Comparison of ENCODE assay signal across 8 mouse cellular contexts in genomic region chr2:131171401-131172104, GRCm38 (mm10). TPM values are rescaled to one million over a fixed set of nuclear protein-coding genes. Genes with fewer than 3 reads are reported as not detected.
DNase-seq lines count a peak whose midpoint lies in the region; ATAC-seq and TF ChIP-seq lines count a peak whose summit lies in the region.

No protein-coding gene starts in this region.

- H3K9me3 ChIP-seq in MEL (replicated peaks; ENCODE audit: insufficient read depth, low read length), result no peaks in the 10 kb centered on the region
- H3K9me3 ChIP-seq in limb, embryonic 13.5 days, result no peaks in the 10 kb centered on the region
- no peaks in the 10 kb centered on the region for H3K9me3 ChIP-seq in midbrain, postnatal 0 days (ENCODE audit: low read length)
- no peaks in the 10 kb centered on the region for H3K9me3 ChIP-seq in stomach, postnatal 0 days (ENCODE audit: control insufficient read depth, low read length)

- peaks cover 0 to 5% of the 10 kb centered on the region in 2 experiments; a peak in 1 of 4 replicates for H3K36me3 ChIP-seq in MEL (ENCODE audit: control insufficient read depth in 1 of 2, insufficient read depth in 2 of 2, low read length in 2 of 2)
- peaks cover 9% of the 10 kb centered on the region for H3K36me3 ChIP-seq in limb, embryonic 13.5 days
- no peaks in the 10 kb centered on the region; the same call in 1 of the 2 replicates for H3K36me3 ChIP-seq in midbrain, postnatal 0 days (ENCODE audit: insufficient read depth, low read length)
- H3K36me3 ChIP-seq in stomach, postnatal 0 days (ENCODE audit: control insufficient read depth, insufficient read depth, low read length), result 0 out of 2 replicates have a peak, but pooled peaks cover 2% of the 10 kb centered on the region

- peak; percentile 79 for DNase-seq in MEL (ENCODE audit: low read depth, low spot score)
- peak; percentile 69 for DNase-seq in cerebellum, adult 9-11 months
- peak; percentile 52 to 54 for DNase-seq in heart, adult 9 months (ENCODE audit: low spot score in 2 of 2)
- peak; percentile 57 to 79 for DNase-seq in kidney, adult 8-10 months
- no peak for DNase-seq in midbrain, postnatal 0 days (ENCODE audit: low spot score)
- peak; percentile 56 for DNase-seq in stomach, postnatal 0 days (ENCODE audit: low spot score)
- DNase-seq in retina, embryonic 14.5 days (ENCODE audit: low spot score), result no peak

- 3% methylated on average over 43 of the region's 43 CpGs for WGBS in limb, embryonic 13.5 days
- 25% methylated on average over 43 of the region's 43 CpGs for WGBS in midbrain, postnatal 0 days
- WGBS in stomach, postnatal 0 days, result 36% methylated on average over 43 of the region's 43 CpGs

- no peak for ATAC-seq in limb, embryonic 13.5 days (ENCODE audit: low FRiP score, low read depth)
- ATAC-seq in midbrain, postnatal 0 days (ENCODE audit: low FRiP score), result no peak
- ATAC-seq in stomach, postnatal 0 days (ENCODE audit: low FRiP score, low TSS enrichment), result 0 out of 2 replicates have a peak, but pooled peaks have one; percentile 27

- peaks cover 3 to 24% of the 10 kb centered on the region in 2 experiments; a peak in 3 of 4 replicates for H3K4me1 ChIP-seq in MEL (ENCODE audit: control insufficient read depth in 1 of 2, insufficient read depth in 2 of 2, low read length in 2 of 2)
- H3K4me1 ChIP-seq in limb, embryonic 13.5 days, result peaks cover 35% of the 10 kb centered on the region
- peaks cover 12% of the 10 kb centered on the region for H3K4me1 ChIP-seq in midbrain, postnatal 0 days (ENCODE audit: insufficient read depth, low read length)
- H3K4me1 ChIP-seq in stomach, postnatal 0 days (replicated peaks; ENCODE audit: control insufficient read depth, insufficient read depth), result peaks cover 5% of the 10 kb centered on the region; the same call in 1 of the 2 replicates

- peak overlapping the region; percentile 54 for H3K9ac ChIP-seq in MEL (ENCODE audit: control insufficient read depth, low read depth, low read length, poor library complexity, severe bottlenecking)
- peak overlapping the region; percentile 54 for H3K9ac ChIP-seq in limb, embryonic 13.5 days
- H3K9ac ChIP-seq in midbrain, postnatal 0 days (replicated peaks; ENCODE audit: low read length, poor library complexity, severe bottlenecking), result 0 out of 2 replicates have a peak overlapping the region, but pooled peaks have one; percentile 8
- H3K9ac ChIP-seq in stomach, postnatal 0 days (ENCODE audit: low read length), result peak overlapping the region; percentile 27; the same call in 1 of the 2 replicates

- peak overlapping the region; percentile 60 for H3K4me2 ChIP-seq in limb, embryonic 13.5 days (replicated peaks)
- H3K4me2 ChIP-seq in midbrain, postnatal 0 days (ENCODE audit: low read depth, low read length, poor library complexity, severe bottlenecking), result peak overlapping the region; percentile 28
- H3K4me2 ChIP-seq in stomach, postnatal 0 days (replicated peaks; ENCODE audit: low read depth), result peak overlapping the region; percentile 29

- H3K4me3 ChIP-seq in MEL (ENCODE audit: control insufficient read depth in 1 of 2, insufficient read depth in 1 of 2, low read depth in 2 of 2, low read length in 2 of 2), result peak overlapping the region; percentile 51 to 67
- H3K4me3 ChIP-seq in limb, embryonic 13.5 days, result peak overlapping the region; percentile 30
- H3K4me3 ChIP-seq in midbrain, postnatal 0 days (ENCODE audit: low read depth, low read length), result no peak overlapping the region
- peak overlapping the region; percentile 12; the same call in 1 of the 2 replicates for H3K4me3 ChIP-seq in stomach, postnatal 0 days (ENCODE audit: low read depth, low read length)

- no peaks in the 10 kb centered on the region for H3K79me2 ChIP-seq in MEL (ENCODE audit: control insufficient read depth, insufficient read depth, low read length, poor library complexity)

- H3K27ac ChIP-seq in MEL (ENCODE audit: control insufficient read depth, low read depth, low read length), result no peak overlapping the region
- no peak overlapping the region for H3K27ac ChIP-seq in limb, embryonic 13.5 days
- no peak overlapping the region for H3K27ac ChIP-seq in midbrain, postnatal 0 days (ENCODE audit: low read depth, low read length)
- no peak overlapping the region for H3K27ac ChIP-seq in stomach, postnatal 0 days (replicated peaks)

- TF ChIP-seq RAD21 in MEL (IDR thresholded peaks at IDR 0.05; ENCODE audit: low read depth, low read length), result no peak

- no peaks in the 10 kb centered on the region for H3K27me3 ChIP-seq in MEL (ENCODE audit: control insufficient read depth in 1 of 2, insufficient read depth in 2 of 2, low read length in 2 of 2)
- H3K27me3 ChIP-seq in limb, embryonic 13.5 days, result peaks cover 58% of the 10 kb centered on the region
- H3K27me3 ChIP-seq in midbrain, postnatal 0 days (ENCODE audit: insufficient read depth, low read length), result peaks cover 11% of the 10 kb centered on the region
- no peaks in the 10 kb centered on the region for H3K27me3 ChIP-seq in stomach, postnatal 0 days (ENCODE audit: control insufficient read depth, insufficient read depth, low read length)

- TF ChIP-seq CTCF in MEL (IDR thresholded peaks at IDR 0.05 in 2 of 3, conservative IDR thresholded peaks at IDR 0.05 in 1 of 3; ENCODE audit: control insufficient read depth in 1 of 3, insufficient read depth in 1 of 3, low read depth in 2 of 3, low read length in 3 of 3, poor library complexity in 1 of 3, severe bottlenecking in 1 of 3), result peak in 2 of 3 experiments; percentile 39 to 49; a peak in 4 of 6 replicates
- TF ChIP-seq CTCF in midbrain, postnatal 0 days (IDR thresholded peaks at IDR 0.05), result no peak
- TF ChIP-seq CTCF in stomach, postnatal 0 days (IDR thresholded peaks at IDR 0.05; ENCODE audit: low read depth), result peak; percentile 44

- peak in 1 of 2 experiments; percentile 41; a peak in 1 of 4 replicates for TF ChIP-seq POLR2A in MEL (IDR thresholded peaks at IDR 0.05; ENCODE audit: control insufficient read depth in 1 of 2, insufficient read depth in 1 of 2, low read depth in 1 of 2, low read length in 2 of 2, poor library complexity in 1 of 2)

- no peak for TF ChIP-seq EP300 in MEL (IDR thresholded peaks at IDR 0.05; ENCODE audit: low read depth in 1 of 2, low read length in 2 of 2)
- no peak for TF ChIP-seq EP300 in stomach, postnatal 0 days (optimal IDR thresholded peaks at IDR 0.05)

TF ChIP-seq in MEL, 35 proteins besides CTCF, POLR2A, EP300 and RAD21 (continues in another document):
- TF ChIP-seq UBTF (IDR thresholded peaks at IDR 0.05; ENCODE audit: borderline replicate concordance, insufficient read depth, low read depth, low read length) (no peak), GABPA (IDR thresholded peaks at IDR 0.05; ENCODE audit: low read depth, low read length) (no peak), MYB (IDR thresholded peaks at IDR 0.05; ENCODE audit: low read depth, low read length) (no peak), MEF2A (IDR thresholded peaks at IDR 0.05; ENCODE audit: extremely low read depth, insufficient replicate concordance, low read depth, low read length, poor library complexity, severe bottlenecking) (no peak)

RNA-seq across cellular contexts. Expression of gene Cenpb, which starts 8.3 kb away (rescaled TPM):
- 16.1 and 24.3 TPM in 2 replicates for total RNA-seq in MEL (2012; rRNA removed)
- polyA plus RNA-seq in MEL (2012; ENCODE audit: insufficient read depth in 1 of 2, insufficient read length in 2 of 2, low read depth in 1 of 2, low replicate concordance in 2 of 2, missing spikeins in 1 of 2), result 10 to 100 TPM in 1 of 2 experiments, not detected in 1; 34.9 TPM
- 11.2 and 11.6 TPM in 2 replicates for polyA plus RNA-seq in limb, embryonic 13.5 days (2015; fragmentation: Nextera tagmentation; extraction: Ambion mirVana)
- total RNA-seq in midbrain, postnatal 0 days (2014; rRNA removed), result 98.2 and 103 TPM in 2 replicates
- polyA plus RNA-seq in midbrain, postnatal 0 days (2015; fragmentation: Nextera tagmentation; extraction: Ambion mirVana), result 11.7 and 13.1 TPM in 2 replicates
- 12.2 and 13.9 TPM in 2 replicates for polyA plus RNA-seq in stomach, postnatal 0 days (2015; fragmentation: Nextera tagmentation; extraction: Ambion mirVana)

RNA-seq across cellular contexts. Expression of gene 1700037H04Rik, which starts 11.7 kb away (rescaled TPM):
- total RNA-seq in MEL (2012; rRNA removed), result 38.2 and 45.5 TPM in 2 replicates
- polyA plus RNA-seq in MEL (2012; ENCODE audit: insufficient read depth in 1 of 2, insufficient read length in 2 of 2, low read depth in 1 of 2, low replicate concordance in 2 of 2, missing spikeins in 1 of 2), result 10 to 100 TPM in 1 of 2 experiments, not detected in 1; 72.6 TPM
- 55.2 and 56.0 TPM in 2 replicates for polyA plus RNA-seq in limb, embryonic 13.5 days (2015; fragmentation: Nextera tagmentation; extraction: Ambion mirVana)
- 44.8 and 89.5 TPM in 2 replicates for total RNA-seq in midbrain, postnatal 0 days (2014; rRNA removed)
- 59.1 and 60.4 TPM in 2 replicates for polyA plus RNA-seq in midbrain, postnatal 0 days (2015; fragmentation: Nextera tagmentation; extraction: Ambion mirVana)
- 42.6 and 43.6 TPM in 2 replicates for polyA plus RNA-seq in stomach, postnatal 0 days (2015; fragmentation: Nextera tagmentation; extraction: Ambion mirVana)

RNA-seq across cellular contexts. Expression of gene Cdc25b, which starts 15.2 kb away (rescaled TPM):
- 11.8 and 12.6 TPM in 2 replicates for total RNA-seq in MEL (2012; rRNA removed)
- 10 to 100 TPM in 1 of 2 experiments, not detected in 1; 34.5 TPM for polyA plus RNA-seq in MEL (2012; ENCODE audit: insufficient read depth in 1 of 2, insufficient read length in 2 of 2, low read depth in 1 of 2, low replicate concordance in 2 of 2, missing spikeins in 1 of 2)
- polyA plus RNA-seq in limb, embryonic 13.5 days (2015; fragmentation: Nextera tagmentation; extraction: Ambion mirVana), result 57.6 and 60.3 TPM in 2 replicates
- 10.0 and 13.1 TPM in 2 replicates for total RNA-seq in midbrain, postnatal 0 days (2014; rRNA removed)
- polyA plus RNA-seq in midbrain, postnatal 0 days (2015; fragmentation: Nextera tagmentation; extraction: Ambion mirVana), result 14.0 and 15.1 TPM in 2 replicates
- 38.7 and 39.5 TPM in 2 replicates for polyA plus RNA-seq in stomach, postnatal 0 days (2015; fragmentation: Nextera tagmentation; extraction: Ambion mirVana)

RNA-seq across cellular contexts. Expression of gene Spef1, which starts 15.5 kb away (rescaled TPM):
- 0.46 and 1.8 TPM in 2 replicates for total RNA-seq in MEL (2012; rRNA removed)
- polyA plus RNA-seq in MEL (2012; ENCODE audit: insufficient read depth in 1 of 2, insufficient read length in 2 of 2, low read depth in 1 of 2, low replicate concordance in 2 of 2, missing spikeins in 1 of 2), result 1 to 10 TPM in 1 of 2 experiments, not detected in 1; 1.2 TPM
- 4.7 and 5.5 TPM in 2 replicates for polyA plus RNA-seq in limb, embryonic 13.5 days (2015; fragmentation: Nextera tagmentation; extraction: Ambion mirVana)
- total RNA-seq in midbrain, postnatal 0 days (2014; rRNA removed), result 19.3 and 27.5 TPM in 2 replicates
- polyA plus RNA-seq in midbrain, postnatal 0 days (2015; fragmentation: Nextera tagmentation; extraction: Ambion mirVana), result 9.5 and 10.2 TPM in 2 replicates
- 2.5 and 2.9 TPM in 2 replicates for polyA plus RNA-seq in stomach, postnatal 0 days (2015; fragmentation: Nextera tagmentation; extraction: Ambion mirVana)

RNA-seq across cellular contexts. Expression of gene Ap5s1, which starts 35.3 kb away (rescaled TPM):
- 9.6 TPM in 2 replicates for total RNA-seq in MEL (2012; rRNA removed)
- 10 to 100 TPM in 1 of 2 experiments, not detected in 1; 12.7 TPM for polyA plus RNA-seq in MEL (2012; ENCODE audit: insufficient read depth in 1 of 2, insufficient read length in 2 of 2, low read depth in 1 of 2, low replicate concordance in 2 of 2, missing spikeins in 1 of 2)
- polyA plus RNA-seq in limb, embryonic 13.5 days (2015; fragmentation: Nextera tagmentation; extraction: Ambion mirVana), result 28.0 and 31.3 TPM in 2 replicates
- 36.5 and 40.1 TPM in 2 replicates for total RNA-seq in midbrain, postnatal 0 days (2014; rRNA removed)
- polyA plus RNA-seq in midbrain, postnatal 0 days (2015; fragmentation: Nextera tagmentation; extraction: Ambion mirVana), result 35.5 and 36.7 TPM in 2 replicates
- polyA plus RNA-seq in stomach, postnatal 0 days (2015; fragmentation: Nextera tagmentation; extraction: Ambion mirVana), result 22.0 and 24.6 TPM in 2 replicates

Comparison
In these comparisons a context has a peak if more than half of its experiments do, and no peak if none do; other contexts are left out.
1. DNase-seq: peak in MEL (single experiment), cerebellum, adult 9-11 months (single experiment), heart, adult 9 months (2 of 2), kidney, adult 8-10 months (2 of 2) and stomach, postnatal 0 days (single experiment); none in midbrain, postnatal 0 days (single experiment) and retina, embryonic 14.5 days (single experiment).
2. Peak in every context shown above with its lines, with median percentiles within 50 percentile points of each other: H3K9ac ChIP-seq and H3K4me2 ChIP-seq.